Mouse (Mus musculus) CH12.LX (cell line): ENCODE measurements around the gene Ggct. TPM values are rescaled to one million over a fixed set of nuclear protein-coding genes. Genes with fewer than 3 reads are reported as not detected.

ENCODE experiments used
- DNase-seq: peaks from one replicate; pipeline ENCODE4 v3.0.0-alpha.2; 2013; ENCODE audit errors: extremely low read depth
- H3K27ac ChIP-seq: 2 replicates; pipeline ENCODE4 v1.5.1; 2012; ENCODE audit warnings: low read depth, mild to moderate bottlenecking, control low read depth, moderate library complexity; ENCODE audit not compliant: insufficient read depth
- H3K27me3 ChIP-seq: replicated peaks from 2 replicates; pipeline ENCODE3; 2012; ENCODE audit warnings: inconsistent platforms
- H3K36me3 ChIP-seq, 2 experiments: replicated peaks in 1 of 2; 2 replicates each; pipeline versions ENCODE3 to v1.6.1; 2012; ENCODE audit warnings: inconsistent platforms in 1 of 2, low read length in 1 of 2, mild to moderate bottlenecking in 1 of 2, mixed read lengths in 1 of 2, moderate library complexity in 1 of 2; ENCODE audit not compliant: control insufficient read depth in 1 of 2, insufficient read depth in 1 of 2
- H3K4me1 ChIP-seq, 2 experiments: 2 replicates each; pipeline ENCODE4 v1.6.1; 2012; ENCODE audit warnings: inconsistent platforms in 1 of 2, moderate library complexity in 1 of 2; ENCODE audit not compliant: insufficient read depth in 2 of 2, control insufficient read depth in 1 of 2
- H3K4me2 ChIP-seq: 2 replicates; pipeline ENCODE4 v1.6.1; 2012; ENCODE audit warnings: low read depth, mild to moderate bottlenecking, control low read depth; ENCODE audit not compliant: poor library complexity, insufficient read depth, severe bottlenecking
- H3K4me3 ChIP-seq, 3 experiments: fragments of 150-350 bp in 1 of 3; sonication (generic) in 1 of 3; replicated peaks in 1 of 3; 2 replicates each; pipeline versions ENCODE3 to v1.5.1; 2011 to 2012; ENCODE audit warnings: low read depth in 2 of 3, low read length in 2 of 3, mild to moderate bottlenecking in 2 of 3, moderate library complexity in 2 of 3, control low read depth in 1 of 3, improper control_type of control experiment in 1 of 3, inconsistent platforms in 1 of 3, mixed read lengths in 1 of 3; ENCODE audit not compliant: poor library complexity in 1 of 3
- H3K79me2 ChIP-seq: replicated peaks from 2 replicates; pipeline ENCODE4 v1.6.1; 2012; ENCODE audit warnings: mild to moderate bottlenecking, moderate library complexity; ENCODE audit not compliant: control insufficient read depth, poor library complexity, insufficient read depth, severe bottlenecking; ENCODE audit errors: extremely low read depth
- H3K9ac ChIP-seq: 2 replicates; pipeline ENCODE4 v1.6.1; 2012; ENCODE audit warnings: low read depth, mild to moderate bottlenecking, control low read depth, moderate library complexity; ENCODE audit not compliant: insufficient read depth
- H3K9me3 ChIP-seq: replicated peaks from 2 replicates; pipeline ENCODE3; 2012; ENCODE audit warnings: low read length, inconsistent platforms, mixed read lengths
- BHLHE40 ChIP-seq: IDR thresholded peaks from 2 replicates; pipeline ENCODE4 v1.6.1; 2011; ENCODE audit warnings: mild to moderate bottlenecking, low read depth, low read length, improper control_type of control experiment
- CHD1 ChIP-seq: IDR thresholded peaks from 2 replicates; pipeline ENCODE4 v1.6.1; 2012; ENCODE audit warnings: low read depth, low read length, improper control_type of control experiment, inconsistent platforms
- CHD2 ChIP-seq: IDR thresholded peaks from 2 replicates; pipeline ENCODE4 v1.6.1; 2011; ENCODE audit warnings: low read length, improper control_type of control experiment
- CTCF ChIP-seq, 2 experiments: IDR thresholded peaks in 1 of 2; conservative IDR thresholded peaks in 1 of 2; 2 replicates each; pipeline ENCODE4 v1.5.1; 2011 to 2012; ENCODE audit warnings: low read depth in 2 of 2, low read length in 2 of 2, improper control_type of control experiment in 1 of 2, inconsistent platforms in 1 of 2, mild to moderate bottlenecking in 1 of 2, moderate library complexity in 1 of 2
- E2F4 ChIP-seq: IDR thresholded peaks from 2 replicates; pipeline ENCODE4 v1.6.1; 2011; ENCODE audit warnings: low read depth, low read length, improper control_type of control experiment; ENCODE audit not compliant: insufficient replicate concordance
- ELF1 ChIP-seq: IDR thresholded peaks from 2 replicates; pipeline ENCODE4 v1.6.1; 2014; ENCODE audit warnings: low read depth, mild to moderate bottlenecking, inconsistent platforms, low read length, improper control_type of control experiment
- EP300 ChIP-seq: IDR thresholded peaks from 2 replicates; pipeline ENCODE4 v1.6.1; 2011; ENCODE audit warnings: low read length, improper control_type of control experiment
- ETS1 ChIP-seq: conservative IDR thresholded peaks from 2 replicates; pipeline ENCODE4 v1.6.1; 2012; ENCODE audit warnings: low read depth, mild to moderate bottlenecking, inconsistent platforms, low read length, improper control_type of control experiment, moderate library complexity
- HCFC1 ChIP-seq: IDR thresholded peaks from 2 replicates; pipeline ENCODE4 v1.6.1; 2012; ENCODE audit warnings: low read depth, mild to moderate bottlenecking, inconsistent platforms, low read length, improper control_type of control experiment
- IRF4 ChIP-seq: IDR thresholded peaks from 2 replicates; pipeline ENCODE4 v1.6.1; 2014; ENCODE audit warnings: low read depth, mild to moderate bottlenecking, inconsistent platforms, low read length, improper control_type of control experiment
- JUN ChIP-seq: IDR thresholded peaks from 2 replicates; pipeline ENCODE4 v1.6.1; 2011; ENCODE audit warnings: low read depth, mild to moderate bottlenecking, low read length, improper control_type of control experiment, moderate library complexity; ENCODE audit not compliant: insufficient read depth
- JUND ChIP-seq: conservative IDR thresholded peaks from 2 replicates; pipeline ENCODE4 v1.6.1; 2011; ENCODE audit warnings: low read depth, low read length, improper control_type of control experiment
- KAT2A ChIP-seq: IDR thresholded peaks from 2 replicates; pipeline ENCODE4 v1.6.1; 2012; ENCODE audit warnings: low read length, improper control_type of control experiment, inconsistent platforms; ENCODE audit not compliant: insufficient replicate concordance
- MAFK ChIP-seq: IDR thresholded peaks from 2 replicates; pipeline ENCODE4 v1.6.1; 2011; ENCODE audit warnings: low read length, improper control_type of control experiment; ENCODE audit not compliant: insufficient replicate concordance
- MAX ChIP-seq: IDR thresholded peaks from 2 replicates; pipeline ENCODE4 v1.6.1; 2011; ENCODE audit warnings: low read length, improper control_type of control experiment
- MAZ ChIP-seq: IDR thresholded peaks from 2 replicates; pipeline ENCODE4 v1.6.1; 2012; ENCODE audit warnings: low read depth, mild to moderate bottlenecking, inconsistent platforms, low read length, improper control_type of control experiment, moderate library complexity
- MEF2A ChIP-seq: IDR thresholded peaks from 2 replicates; pipeline ENCODE4 v1.6.1; 2014; ENCODE audit warnings: low read depth, mild to moderate bottlenecking, inconsistent platforms, low read length, improper control_type of control experiment, borderline replicate concordance
- MXI1 ChIP-seq: IDR thresholded peaks from 2 replicates; pipeline ENCODE4 v1.6.1; 2011; ENCODE audit warnings: mild to moderate bottlenecking, low read depth, low read length, improper control_type of control experiment
- MYC ChIP-seq: IDR thresholded peaks from 2 replicates; pipeline ENCODE4 v1.6.1; 2011; ENCODE audit warnings: low read depth, mild to moderate bottlenecking, improper control_type of control experiment, low read length
- NELFE ChIP-seq: IDR thresholded peaks from 2 replicates; pipeline ENCODE4 v1.6.1; 2011; ENCODE audit warnings: low read depth, low read length, improper control_type of control experiment
- NRF1 ChIP-seq: IDR thresholded peaks from 2 replicates; pipeline ENCODE4 v1.6.1; 2014; ENCODE audit warnings: low read depth, mild to moderate bottlenecking, inconsistent platforms, low read length, improper control_type of control experiment, moderate library complexity
- POLR2AphosphoS2 ChIP-seq: IDR thresholded peaks from 2 replicates; pipeline ENCODE4 v1.6.1; 2011; ENCODE audit warnings: low read depth, low read length, improper control_type of control experiment
- RAD21 ChIP-seq: IDR thresholded peaks from 2 replicates; pipeline ENCODE4 v1.6.1; 2011; ENCODE audit warnings: low read depth, mild to moderate bottlenecking, low read length, improper control_type of control experiment, moderate library complexity
- RCOR1 ChIP-seq: conservative IDR thresholded peaks from 2 replicates; pipeline ENCODE4 v1.6.1; 2012; ENCODE audit warnings: low read depth, mild to moderate bottlenecking, inconsistent platforms, low read length, improper control_type of control experiment
- SIN3A ChIP-seq: IDR thresholded peaks from 2 replicates; pipeline ENCODE4 v1.6.1; 2012; ENCODE audit warnings: low read length, improper control_type of control experiment, inconsistent platforms
- SMC3 ChIP-seq: IDR thresholded peaks from 2 replicates; pipeline ENCODE4 v1.6.1; 2011; ENCODE audit warnings: low read depth, low read length, improper control_type of control experiment
- TBP ChIP-seq: conservative IDR thresholded peaks from 2 replicates; pipeline ENCODE4 v1.6.1; 2011; ENCODE audit warnings: low read depth, low read length, improper control_type of control experiment
- TCF12 ChIP-seq: IDR thresholded peaks from 2 replicates; pipeline ENCODE4 v1.6.1; 2014; ENCODE audit warnings: low read depth, mild to moderate bottlenecking, inconsistent platforms, low read length, improper control_type of control experiment
- UBTF ChIP-seq: IDR thresholded peaks from 2 replicates; pipeline ENCODE4 v1.6.1; 2012; ENCODE audit warnings: low read depth, mild to moderate bottlenecking, inconsistent platforms, low read length, improper control_type of control experiment, moderate library complexity
- USF1 ChIP-seq: IDR thresholded peaks from 2 replicates; pipeline ENCODE4 v1.6.1; 2014; ENCODE audit warnings: low read depth, mild to moderate bottlenecking, inconsistent platforms, low read length, improper control_type of control experiment
- USF2 ChIP-seq: conservative IDR thresholded peaks from 2 replicates; pipeline ENCODE4 v1.6.1; 2011; ENCODE audit warnings: low read depth, low read length, improper control_type of control experiment
- ZC3H11A ChIP-seq: IDR thresholded peaks from 2 replicates; pipeline ENCODE4 v1.6.1; 2012; ENCODE audit warnings: low read depth, mild to moderate bottlenecking, inconsistent platforms, low read length, improper control_type of control experiment
- ZNF384 ChIP-seq: IDR thresholded peaks from 2 replicates; pipeline ENCODE4 v1.6.1; 2012; ENCODE audit warnings: low read depth, low read length, improper control_type of control experiment, inconsistent platforms
- dilution Hi-C: fragments of 300-500 bp; cut with MboI; formaldehyde crosslinking; loops from 2 replicates; pipeline ENCODE4 v1.14.3; 2020; ENCODE audit warnings: low sequenced_read_pairs; ENCODE audit not compliant: extremely low pct_unique_long_range_greater_than_20kb, extremely low pct_ligation_motif_present
- in situ Hi-C: fragments of 300-500 bp; cut with MboI; formaldehyde crosslinking; loops from 3 replicates; pipeline ENCODE4 v1.14.3; 2019; ENCODE audit warnings: low sequenced_read_pairs, low pct_ligation_motif_present, low pct_unique_long_range_greater_than_20kb, mixed read lengths
- polyA plus RNA-seq: library from polyadenylated mRNA; unstranded; fragments of >175 nt; gene quantifications from 2 replicates; pipeline ENCODE4 v1.2.1, GENCODE M21; 2012; ENCODE audit warnings: low read depth; ENCODE audit not compliant: insufficient read length
- total RNA-seq, 2 experiments: library from RNA; depleted of rRNA; stranded (reverse); fragments of 300-350 nt in 1 of 2; fragments of >200 nt in 1 of 2; gene quantifications; 2 replicates each; pipeline ENCODE4 v1.2.3; 2012 to 2014

Ggct gene
- total and polyA plus RNA-seq, 3 experiments = 9.8 to 24.5 (median 12.7) TPM

DNA sequence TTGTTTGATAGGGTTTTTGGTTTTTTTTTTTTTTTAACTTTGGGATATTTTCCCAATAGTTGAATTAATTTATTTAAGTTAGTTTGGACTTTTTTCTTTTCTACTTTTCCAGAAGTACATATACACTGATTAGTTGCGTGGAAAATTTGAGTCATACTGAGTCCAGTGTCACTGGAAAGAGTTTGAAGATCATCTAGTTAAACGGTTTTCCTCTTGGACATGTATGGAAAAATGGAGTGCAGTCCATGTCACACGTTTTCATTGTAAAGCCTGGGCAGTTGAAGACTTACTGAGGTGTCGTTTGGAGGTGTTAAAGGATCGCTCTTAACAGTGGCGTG, 46.7 kb upstream of the Ggct start (continued):
- TF ChIP-seq USF2 (no peak), RAD21 (no peak), MAFK (no peak), ELF1 (no peak), CTCF (conservative IDR thresholded peaks at IDR 0.05 in 1 of 2, IDR thresholded peaks at IDR 0.05 in 1 of 2; ENCODE audit: low read depth in 2 of 2, low read length in 2 of 2) (no peak), JUND (peak; percentile 96)
- TF ChIP-seq, all 38 proteins: peak for 7

DNA sequence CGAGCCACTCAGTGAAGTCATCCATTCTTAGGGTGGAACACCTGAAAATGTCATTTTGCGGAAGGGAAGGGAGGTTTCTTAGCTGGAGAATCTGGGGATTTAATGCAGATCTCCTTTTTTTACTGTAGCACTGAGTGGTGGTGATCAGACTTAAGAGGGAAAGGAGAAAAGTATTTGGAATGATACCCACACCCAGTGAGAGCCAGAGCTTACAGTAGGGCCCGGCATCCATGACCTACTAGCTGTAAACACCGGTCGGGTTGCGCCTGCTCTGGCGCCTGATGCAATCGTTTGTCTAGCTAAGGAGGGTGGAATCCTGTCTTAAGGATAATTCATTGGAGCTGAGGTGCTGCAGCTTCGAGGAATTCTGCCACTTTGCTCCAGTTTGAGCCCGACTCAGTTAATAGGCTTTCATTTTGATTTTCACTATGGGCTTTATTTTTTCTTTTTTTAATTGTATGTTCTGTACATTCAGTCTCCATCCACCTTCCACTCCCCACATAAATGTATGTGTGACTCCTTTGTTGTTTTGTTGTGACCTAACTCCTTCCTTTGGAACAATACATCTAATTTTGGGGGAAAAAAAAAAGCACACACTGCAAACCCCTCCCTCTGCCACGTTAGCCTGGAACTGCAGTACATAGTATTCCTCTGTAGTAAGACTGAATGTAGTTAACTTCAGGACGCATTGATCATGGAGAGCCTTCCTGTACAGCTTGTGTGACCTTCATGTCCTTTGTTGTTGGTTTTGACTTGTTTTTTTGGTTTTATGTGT, 46.1 kb upstream of the Ggct start:
- DNase-seq = peak; percentile 51
- Histone ChIP-seq H3K27ac (peak overlapping the region; percentile 90), H3K36me3 (peaks cover 5 to 28% of the 10 kb centered on the region in 2 experiments), H3K79me2 (peaks cover 58% of the 10 kb centered on the region), H3K4me2 (peak overlapping the region; percentile 64; the same call in 1 of the 2 replicates), H3K4me1 (peaks cover 13 to 37% of the 10 kb centered on the region in 2 experiments), H3K9me3 (peaks cover 6% of the 10 kb centered on the region), H3K4me3 (peak overlapping the region; percentile 92 to 100 (median 99)), H3K9ac (peak overlapping the region; percentile 96), H3K27me3 (peaks cover 3% of the 10 kb centered on the region)
- dilution Hi-C loops = no loop called here
- in situ Hi-C loops = no loop called here
- TF ChIP-seq USF1 (no peak), MAX (peak; percentile 3), TCF12 (no peak), IRF4 (no peak), EP300 (no peak), CTCF (conservative IDR thresholded peaks at IDR 0.05 in 1 of 2, IDR thresholded peaks at IDR 0.05 in 1 of 2; ENCODE audit: low read depth in 2 of 2, low read length in 2 of 2) (no peak), E2F4 (no peak), MYC (0 out of 2 replicates have a peak, but pooled peaks have one; percentile 20), TBP (no peak), NRF1 (peak; percentile 60), HCFC1 (no peak), USF2 (no peak), CHD2 (no peak), ETS1 (no peak), RAD21 (no peak), MAFK (no peak), POLR2AphosphoS2 (no peak), CHD1 (peak; percentile 92; the same call in 1 of the 2 replicates), MEF2A (0 out of 2 replicates have a peak, but pooled peaks have one; percentile 15), KAT2A (no peak), BHLHE40 (no peak), ZC3H11A (no peak), MXI1 (peak; percentile 19), ZNF384 (peak; percentile 85), SMC3 (no peak), JUN (no peak), SIN3A (peak; percentile 65; the same call in 1 of the 2 replicates), MAZ (no peak), UBTF (peak; percentile 64; the same call in 1 of the 2 replicates), NELFE (no peak), RCOR1 (no peak)
